Mouse (Mus musculus) megakaryocyte, adult 5-6 weeks (primary cell): ENCODE results near the gene Olfr313. TPM values are rescaled to one million over a fixed set of nuclear protein-coding genes. Genes with fewer than 3 reads are reported as not detected.

Experiments
- ATAC-seq: 2 replicates; pipeline ENCODE4 v1.8.0; 2016; ENCODE audit warnings: mild to moderate bottlenecking, inconsistent platforms; ENCODE audit not compliant: poor library complexity, severe bottlenecking
- total RNA-seq, 2 experiments: library from RNA; stranded (forward) in 1 of 2; stranded (reverse) in 1 of 2; fragments of 153-499, 151-499 nt in 1 of 2; fragments of 221-1000, 200-1000 nt in 1 of 2; gene quantifications; 2 replicates each; pipeline versions ENCODE4 v1.2.3 to v1.2.4; 2015 to 2017

The Olfr313 gene
- total RNA-seq, 2 experiments from 2014 or later, result not detected

GRCm38 (mm10) chr11:58847636-58848035, 32.8 kb downstream of the Olfr313 start:
- ATAC-seq, result no peak

GRCm38 (mm10) chr11:58849731-58850130, 34.9 kb downstream of the Olfr313 start:
- ATAC-seq, result no peak

GRCm38 (mm10) chr11:58860744-58861143, 45.9 kb downstream of the Olfr313 start:
- ATAC-seq, result no peak

- ATAC-seq, result peak; percentile 94
Measured at GRCm38 (mm10) chr11:58867039-58867953, 52.5 kb downstream of the Olfr313 start, which contains the start of gene 2810021J22Rik. 2810021J22Rik (plus strand) TSS chr11:58867216.

- no peak for ATAC-seq
Measured at GRCm38 (mm10) chr11:58867954-58868330, 53.1 kb downstream of the Olfr313 start.

Other genes starting within 250 kb of the Olfr313 start
- gene Olfr224, start 244.4 kb upstream of the Olfr313 start, total RNA-seq (2015), result not detected in 2 replicates
- not detected in 2 replicates for gene Olfr224, start 244.4 kb upstream of the Olfr313 start, total RNA-seq (2017)
- not detected in 2 replicates for gene Olfr325, start 237.3 kb upstream of the Olfr313 start, total RNA-seq (2015)
- not detected in 2 replicates for gene Olfr325, start 237.3 kb upstream of the Olfr313 start, total RNA-seq (2017)
- not detected in 2 replicates for gene Olfr324, start 219.9 kb upstream of the Olfr313 start, total RNA-seq (2015)
- not detected in 2 replicates for gene Olfr324, start 219.9 kb upstream of the Olfr313 start, total RNA-seq (2017)
- not detected in 2 replicates for gene 2210407C18Rik, start 198.9 kb upstream of the Olfr313 start, total RNA-seq (2015)
- not detected in 2 replicates for gene 2210407C18Rik, start 198.9 kb upstream of the Olfr313 start, total RNA-seq (2017)
- not detected in 2 replicates for gene Olfr323, start 184.5 kb upstream of the Olfr313 start, total RNA-seq (2015)
- gene Olfr323, start 184.5 kb upstream of the Olfr313 start, total RNA-seq (2017), result not detected in 2 replicates
- 0.11 and 0.27 TPM in 2 replicates for gene Trim58, start 174.5 kb upstream of the Olfr313 start, total RNA-seq (2015)
- 0.04 TPM in 1 of 2 replicates, not detected in the other for gene Trim58, start 174.5 kb upstream of the Olfr313 start, total RNA-seq (2017)
- not detected in 2 replicates for gene Olfr322, start 156.2 kb upstream of the Olfr313 start, total RNA-seq (2015)
- not detected in 2 replicates for gene Olfr322, start 156.2 kb upstream of the Olfr313 start, total RNA-seq (2017)
- not detected in 2 replicates for gene Olfr320, start 133.9 kb upstream of the Olfr313 start, total RNA-seq (2015)
- not detected in 2 replicates for gene Olfr320, start 133.9 kb upstream of the Olfr313 start, total RNA-seq (2017)
- gene Olfr319, start 115.8 kb upstream of the Olfr313 start, total RNA-seq (2015), result not detected in 2 replicates
- not detected in 2 replicates for gene Olfr319, start 115.8 kb upstream of the Olfr313 start, total RNA-seq (2017)
- not detected in 2 replicates for gene Olfr318, start 91.0 kb upstream of the Olfr313 start, total RNA-seq (2015)
- gene Olfr318, start 91.0 kb upstream of the Olfr313 start, total RNA-seq (2017), result not detected in 2 replicates
- gene Olfr317, start 75.8 kb upstream of the Olfr313 start, total RNA-seq (2015), result not detected in 2 replicates
- not detected in 2 replicates for gene Olfr317, start 75.8 kb upstream of the Olfr313 start, total RNA-seq (2017)
- not detected in 2 replicates for gene Olfr316, start 62.3 kb upstream of the Olfr313 start, total RNA-seq (2015)
- gene Olfr316, start 62.3 kb upstream of the Olfr313 start, total RNA-seq (2017), result not detected in 2 replicates
- gene Olfr315, start 41.8 kb upstream of the Olfr313 start, total RNA-seq (2015), result not detected in 2 replicates
- not detected in 2 replicates for gene Olfr315, start 41.8 kb upstream of the Olfr313 start, total RNA-seq (2017)
- not detected in 2 replicates for gene Olfr314, start 32.0 kb upstream of the Olfr313 start, total RNA-seq (2015)
- not detected in 2 replicates for gene Olfr314, start 32.0 kb upstream of the Olfr313 start, total RNA-seq (2017)
- not detected in 2 replicates for gene Fam183b, start 13.0 kb upstream of the Olfr313 start, total RNA-seq (2015)
- gene Fam183b, start 13.0 kb upstream of the Olfr313 start, total RNA-seq (2017), result not detected in 2 replicates
- gene Olfr312, start 14.2 kb downstream of the Olfr313 start, total RNA-seq (2015), result not detected in 2 replicates
- not detected in 2 replicates for gene Olfr312, start 14.2 kb downstream of the Olfr313 start, total RNA-seq (2017)
- gene Olfr311, start 24.3 kb downstream of the Olfr313 start, total RNA-seq (2015), result not detected in 2 replicates
- gene Olfr311, start 24.3 kb downstream of the Olfr313 start, total RNA-seq (2017), result not detected in 2 replicates
- 2.0 and 3.7 TPM in 2 replicates for gene Gm12258, start 32.2 kb downstream of the Olfr313 start, total RNA-seq (2015)
- 2.0 and 4.7 TPM in 2 replicates for gene Gm12258, start 32.2 kb downstream of the Olfr313 start, total RNA-seq (2017)
- 1.6 and 3.0 TPM in 2 replicates for gene 2810021J22Rik, start 52.2 kb downstream of the Olfr313 start, total RNA-seq (2015)
- 3.2 and 5.8 TPM in 2 replicates for gene 2810021J22Rik, start 52.2 kb downstream of the Olfr313 start, total RNA-seq (2017)
- 12.5 and 13.3 TPM in 2 replicates for gene Zfp39, start 89.2 kb downstream of the Olfr313 start, total RNA-seq (2015)
- 8.2 and 8.6 TPM in 2 replicates for gene Zfp39, start 89.2 kb downstream of the Olfr313 start, total RNA-seq (2017)
- 0.94 and 1.8 TPM in 2 replicates for gene Btnl10, start 102.9 kb downstream of the Olfr313 start, total RNA-seq (2015)
- gene Btnl10, start 102.9 kb downstream of the Olfr313 start, total RNA-seq (2017), result 1.2 and 2.8 TPM in 2 replicates
- 42.6 and 42.9 TPM in 2 replicates for gene Rnf187, start 123.9 kb downstream of the Olfr313 start, total RNA-seq (2015)
- 49.7 and 61.7 TPM in 2 replicates for gene Rnf187, start 123.9 kb downstream of the Olfr313 start, total RNA-seq (2017)
- gene Hist3h2ba, start 133.9 kb downstream of the Olfr313 start, total RNA-seq (2015), result 4.6 and 6.9 TPM in 2 replicates
- gene Hist3h2ba, start 133.9 kb downstream of the Olfr313 start, total RNA-seq (2017), result 5.4 and 10.9 TPM in 2 replicates
- gene Hist3h2a, start 139.7 kb downstream of the Olfr313 start, total RNA-seq (2015), result 20.6 and 24.9 TPM in 2 replicates
- gene Hist3h2a, start 139.7 kb downstream of the Olfr313 start, total RNA-seq (2017), result 267 and 273 TPM in 2 replicates
- not detected in 2 replicates for gene Trim17, start 139.7 kb downstream of the Olfr313 start, total RNA-seq (2015)
- gene Trim17, start 139.7 kb downstream of the Olfr313 start, total RNA-seq (2017), result 0.07 TPM in 1 of 2 replicates, not detected in the other
- gene Trim11, start 163.1 kb downstream of the Olfr313 start, total RNA-seq (2015), result 22.2 and 26.7 TPM in 2 replicates
- 30.0 and 33.2 TPM in 2 replicates for gene Trim11, start 163.1 kb downstream of the Olfr313 start, total RNA-seq (2017)